Mouse (Mus musculus): ENCODE measurements at regions not wholly inside any gene's neighbourhood (a gene's known extent, or its start where the extent isn't known, plus 50 kb on each side); places are given as distances from the start of the nearest gene placed in this dataset.

- ATAC-seq (ENCODE audit: insufficient number of reproducible peaks, insufficient read depth, low FRiP score, low read depth) = no peak
- H3K4me3 ChIP-seq (ENCODE audit: control insufficient read depth in 1 of 2, insufficient read depth in 1 of 2, low read depth in 1 of 2, low read length in 2 of 2) = no peak overlapping the region
- H3K36me3 ChIP-seq (ENCODE audit: control insufficient read depth, insufficient read depth, low read length) = no peaks in the 10 kb centered on the region
- H3K27me3 ChIP-seq (ENCODE audit: control insufficient read depth, insufficient read depth, low read length) = no peaks in the 10 kb centered on the region
- no peak overlapping the region for H3K4me2 ChIP-seq (ENCODE audit: low read length)
- no peak overlapping the region for H3K9ac ChIP-seq (ENCODE audit: low read length)
- no peaks in the 10 kb centered on the region for H3K4me1 ChIP-seq (ENCODE audit: control insufficient read depth in 2 of 2, insufficient read depth in 2 of 2, low read length in 2 of 2)
- H3K27ac ChIP-seq (replicated peaks in 1 of 2; ENCODE audit: control insufficient read depth in 1 of 2, insufficient read depth in 1 of 2, low read depth in 2 of 2, low read length in 2 of 2) = no peak overlapping the region
- no peaks in the 10 kb centered on the region for H3K9me3 ChIP-seq (ENCODE audit: control insufficient read depth, low read length)
- WGBS = 28% methylated on average over 8 of the region's 8 CpGs
Observed at GRCm38 (mm10) chr10:19094297-19094696, 78.8 kb upstream of the Tnfaip3 start.

GRCm38 (mm10) chr10:19093689-19094088 is 78.2 kb upstream of the Tnfaip3 start:
- ATAC-seq (ENCODE audit: insufficient number of reproducible peaks, insufficient read depth, low FRiP score, low read depth) = no peak
- H3K9me3 ChIP-seq (ENCODE audit: control insufficient read depth, low read length) = no peaks in the 10 kb centered on the region
- no peaks in the 10 kb centered on the region for H3K4me1 ChIP-seq (ENCODE audit: control insufficient read depth in 2 of 2, insufficient read depth in 2 of 2, low read length in 2 of 2)
- H3K9ac ChIP-seq (ENCODE audit: low read length) = no peak overlapping the region
- no peak overlapping the region for H3K4me2 ChIP-seq (ENCODE audit: low read length)
- H3K27ac ChIP-seq (replicated peaks in 1 of 2; ENCODE audit: control insufficient read depth in 1 of 2, insufficient read depth in 1 of 2, low read depth in 2 of 2, low read length in 2 of 2) = no peak overlapping the region
- WGBS = 62% methylated on average over 3 of the region's 3 CpGs
- no peak overlapping the region for H3K4me3 ChIP-seq (ENCODE audit: control insufficient read depth in 1 of 2, insufficient read depth in 1 of 2, low read depth in 1 of 2, low read length in 2 of 2)
- no peaks in the 10 kb centered on the region for H3K27me3 ChIP-seq (ENCODE audit: control insufficient read depth, insufficient read depth, low read length)
- H3K36me3 ChIP-seq (ENCODE audit: control insufficient read depth, insufficient read depth, low read length) = no peaks in the 10 kb centered on the region

- no peak for ATAC-seq (ENCODE audit: insufficient number of reproducible peaks, insufficient read depth, low FRiP score, low read depth)
- H3K4me1 ChIP-seq (ENCODE audit: control insufficient read depth in 2 of 2, insufficient read depth in 2 of 2, low read length in 2 of 2) = no peaks in the 10 kb centered on the region
- no peak overlapping the region for H3K4me3 ChIP-seq (ENCODE audit: control insufficient read depth in 1 of 2, insufficient read depth in 1 of 2, low read depth in 1 of 2, low read length in 2 of 2)
- H3K9ac ChIP-seq (ENCODE audit: low read length) = no peak overlapping the region
- H3K4me2 ChIP-seq (ENCODE audit: low read length) = no peak overlapping the region
- no peaks in the 10 kb centered on the region for H3K27me3 ChIP-seq (ENCODE audit: control insufficient read depth, insufficient read depth, low read length)
- WGBS = 77% methylated on average over 3 of the region's 3 CpGs
- no peaks in the 10 kb centered on the region for H3K36me3 ChIP-seq (ENCODE audit: control insufficient read depth, insufficient read depth, low read length)
- H3K9me3 ChIP-seq (ENCODE audit: control insufficient read depth, low read length) = no peaks in the 10 kb centered on the region
- no peak overlapping the region for H3K27ac ChIP-seq (replicated peaks in 1 of 2; ENCODE audit: control insufficient read depth in 1 of 2, insufficient read depth in 1 of 2, low read depth in 2 of 2, low read length in 2 of 2)
Observed at GRCm38 (mm10) chr10:19091949-19092348, 76.5 kb upstream of the Tnfaip3 start.

GRCm38 (mm10) chr10:19091110-19091509 is 75.7 kb upstream of the Tnfaip3 start:
- H3K27ac ChIP-seq (replicated peaks in 1 of 2; ENCODE audit: control insufficient read depth in 1 of 2, insufficient read depth in 1 of 2, low read depth in 2 of 2, low read length in 2 of 2) = no peak overlapping the region
- H3K4me3 ChIP-seq (ENCODE audit: control insufficient read depth in 1 of 2, insufficient read depth in 1 of 2, low read depth in 1 of 2, low read length in 2 of 2) = no peak overlapping the region
- WGBS = 55% methylated on average over 3 of the region's 3 CpGs
- no peak overlapping the region for H3K9ac ChIP-seq (ENCODE audit: low read length)
- H3K36me3 ChIP-seq (ENCODE audit: control insufficient read depth, insufficient read depth, low read length) = no peaks in the 10 kb centered on the region
- no peak overlapping the region for H3K4me2 ChIP-seq (ENCODE audit: low read length)
- no peaks in the 10 kb centered on the region for H3K27me3 ChIP-seq (ENCODE audit: control insufficient read depth, insufficient read depth, low read length)
- no peak for ATAC-seq (ENCODE audit: insufficient number of reproducible peaks, insufficient read depth, low FRiP score, low read depth)
- no peaks in the 10 kb centered on the region for H3K9me3 ChIP-seq (ENCODE audit: control insufficient read depth, low read length)
- H3K4me1 ChIP-seq (ENCODE audit: control insufficient read depth in 2 of 2, insufficient read depth in 2 of 2, low read length in 2 of 2) = no peaks in the 10 kb centered on the region

GRCm38 (mm10) chr10:19086995-19087394 is 71.5 kb upstream of the Tnfaip3 start:
- Histone ChIP-seq H3K4me1 (ENCODE audit: control insufficient read depth in 2 of 2, insufficient read depth in 2 of 2, low read length in 2 of 2) (no peaks in the 10 kb centered on the region), H3K27ac (replicated peaks in 1 of 2; ENCODE audit: control insufficient read depth in 1 of 2, insufficient read depth in 1 of 2, low read depth in 2 of 2, low read length in 2 of 2) (no peak overlapping the region), H3K36me3 (ENCODE audit: control insufficient read depth, insufficient read depth, low read length) (no peaks in the 10 kb centered on the region), H3K27me3 (ENCODE audit: control insufficient read depth, insufficient read depth, low read length) (no peaks in the 10 kb centered on the region), H3K9ac (ENCODE audit: low read length) (no peak overlapping the region), H3K4me2 (ENCODE audit: low read length) (no peak overlapping the region), H3K4me3 (ENCODE audit: control insufficient read depth in 1 of 2, insufficient read depth in 1 of 2, low read depth in 1 of 2, low read length in 2 of 2) (no peak overlapping the region), H3K9me3 (ENCODE audit: control insufficient read depth, low read length) (no peaks in the 10 kb centered on the region)
- ATAC-seq (ENCODE audit: insufficient number of reproducible peaks, insufficient read depth, low FRiP score, low read depth) = no peak
- WGBS = 93% methylated on average over 1 of the region's 1 CpGs

GRCm38 (mm10) chr10:19082136-19082535 is 66.7 kb upstream of the Tnfaip3 start:
- Histone ChIP-seq H3K9me3 (ENCODE audit: control insufficient read depth, low read length) (no peaks in the 10 kb centered on the region), H3K27ac (replicated peaks in 1 of 2; ENCODE audit: control insufficient read depth in 1 of 2, insufficient read depth in 1 of 2, low read depth in 2 of 2, low read length in 2 of 2) (no peak overlapping the region), H3K4me3 (ENCODE audit: control insufficient read depth in 1 of 2, insufficient read depth in 1 of 2, low read depth in 1 of 2, low read length in 2 of 2) (no peak overlapping the region), H3K4me2 (ENCODE audit: low read length) (no peak overlapping the region), H3K4me1 (ENCODE audit: control insufficient read depth in 2 of 2, insufficient read depth in 2 of 2, low read length in 2 of 2) (no peaks in the 10 kb centered on the region), H3K27me3 (ENCODE audit: control insufficient read depth, insufficient read depth, low read length) (no peaks in the 10 kb centered on the region), H3K9ac (ENCODE audit: low read length) (no peak overlapping the region), H3K36me3 (ENCODE audit: control insufficient read depth, insufficient read depth, low read length) (no peaks in the 10 kb centered on the region)
- no peak for ATAC-seq (ENCODE audit: insufficient number of reproducible peaks, insufficient read depth, low FRiP score, low read depth)
- WGBS = 67% methylated on average over 4 of the region's 4 CpGs

GRCm38 (mm10) chr10:19078047-19078446 is 62.6 kb upstream of the Tnfaip3 start:
- Histone ChIP-seq H3K27ac (replicated peaks in 1 of 2; ENCODE audit: control insufficient read depth in 1 of 2, insufficient read depth in 1 of 2, low read depth in 2 of 2, low read length in 2 of 2) (no peak overlapping the region), H3K27me3 (ENCODE audit: control insufficient read depth, insufficient read depth, low read length) (no peaks in the 10 kb centered on the region), H3K4me2 (ENCODE audit: low read length) (no peak overlapping the region), H3K36me3 (ENCODE audit: control insufficient read depth, insufficient read depth, low read length) (no peaks in the 10 kb centered on the region), H3K4me3 (ENCODE audit: control insufficient read depth in 1 of 2, insufficient read depth in 1 of 2, low read depth in 1 of 2, low read length in 2 of 2) (no peak overlapping the region), H3K4me1 (ENCODE audit: control insufficient read depth in 2 of 2, insufficient read depth in 2 of 2, low read length in 2 of 2) (no peaks in the 10 kb centered on the region), H3K9me3 (ENCODE audit: control insufficient read depth, low read length) (no peaks in the 10 kb centered on the region), H3K9ac (ENCODE audit: low read length) (no peak overlapping the region)
- 90% methylated on average over 4 of the region's 4 CpGs for WGBS
- ATAC-seq (ENCODE audit: insufficient number of reproducible peaks, insufficient read depth, low FRiP score, low read depth) = no peak

- Histone ChIP-seq H3K9ac (ENCODE audit: low read length) (no peak overlapping the region), H3K27me3 (ENCODE audit: control insufficient read depth, insufficient read depth, low read length) (no peaks in the 10 kb centered on the region), H3K9me3 (ENCODE audit: control insufficient read depth, low read length) (no peaks in the 10 kb centered on the region), H3K36me3 (ENCODE audit: control insufficient read depth, insufficient read depth, low read length) (no peaks in the 10 kb centered on the region), H3K27ac (replicated peaks in 1 of 2; ENCODE audit: control insufficient read depth in 1 of 2, insufficient read depth in 1 of 2, low read depth in 2 of 2, low read length in 2 of 2) (no peak overlapping the region), H3K4me2 (ENCODE audit: low read length) (no peak overlapping the region), H3K4me1 (ENCODE audit: control insufficient read depth in 2 of 2, insufficient read depth in 2 of 2, low read length in 2 of 2) (peaks cover 0 to 4% of the 10 kb centered on the region in 2 experiments; a peak in 1 of 4 replicates), H3K4me3 (ENCODE audit: control insufficient read depth in 1 of 2, insufficient read depth in 1 of 2, low read depth in 1 of 2, low read length in 2 of 2) (no peak overlapping the region)
- ATAC-seq (ENCODE audit: insufficient number of reproducible peaks, insufficient read depth, low FRiP score, low read depth) = no peak
- 83% methylated on average over 5 of the region's 5 CpGs for WGBS
Observed at GRCm38 (mm10) chr10:19068377-19068776, 52.9 kb upstream of the Tnfaip3 start.
